Mouse (Mus musculus) limb, embryonic 12.5 days (tissue): Measurements from ENCODE around the gene Meaf6. TPM values are rescaled to one million over a fixed set of nuclear protein-coding genes. Genes with fewer than 3 reads are reported as not detected.

Experiments used
- ATAC-seq: fragments of 200-750 bp; cut with Nextera tagmentation; 2 replicates; pipeline ENCODE4 v1.8.0; 2017; ENCODE audit warnings: low read depth, moderate TSS enrichment; ENCODE audit not compliant: insufficient number of reproducible peaks, insufficient read depth, low FRiP score, low TSS enrichment
- H3K27ac ChIP-seq: fragments of 300-500 bp; sonication (generic); 2 replicates; pipeline ENCODE4 v1.5.1; 2016; ENCODE audit warnings: mild to moderate bottlenecking, moderate library complexity
- H3K27me3 ChIP-seq: fragments of 300-500 bp; sonication (generic); 2 replicates; pipeline ENCODE4 v1.6.1; 2016; ENCODE audit warnings: mild to moderate bottlenecking, moderate library complexity
- H3K36me3 ChIP-seq: fragments of 300-500 bp; sonication (generic); 2 replicates; pipeline ENCODE4 v1.6.1; 2016; ENCODE audit warnings: mild to moderate bottlenecking, moderate library complexity
- H3K4me1 ChIP-seq: fragments of 300-500 bp; sonication (generic); replicated peaks from 2 replicates; pipeline ENCODE4 v1.6.1; 2016
- H3K4me2 ChIP-seq: fragments of 300-500 bp; sonication (generic); 2 replicates; pipeline ENCODE4 v1.6.1; 2016; ENCODE audit warnings: mild to moderate bottlenecking, moderate library complexity
- H3K4me3 ChIP-seq: fragments of 300-500 bp; sonication (generic); replicated peaks from 2 replicates; pipeline ENCODE4 v1.5.1; 2016; ENCODE audit warnings: mild to moderate bottlenecking
- H3K9ac ChIP-seq: fragments of 300-500 bp; sonication (generic); replicated peaks from 2 replicates; pipeline ENCODE4 v1.6.1; 2016; ENCODE audit warnings: mild to moderate bottlenecking, moderate library complexity
- H3K9me3 ChIP-seq: fragments of 300-500 bp; sonication (generic); 2 replicates; pipeline ENCODE4 v1.6.1; 2016; ENCODE audit warnings: mild to moderate bottlenecking, moderate library complexity
- WGBS: fragments of 180-500 bp; shearing (Covaris S2); methylation state at CpG from one replicate; pipeline ENCODE4 v1.1.7; 2016; 5-methylcytosine and 5-hydroxymethylcytosine counted together
- polyA plus RNA-seq: library from polyadenylated mRNA; unstranded; fragments of >200 nt; fragmentation: Nextera tagmentation; extraction: Ambion mirVana; gene quantifications from 2 replicates; pipeline ENCODE4 v1.2.1, GENCODE M21; 2016

Gene Meaf6
- 74.6 and 76.9 TPM in 2 replicates for polyA plus RNA-seq

GRCm38 (mm10) chr4:125084403-125085345 lies at the start of gene Meaf6:
TSS of gene Meaf6 (plus strand) at chr4:125085134.
- peak within 1 kb of the TSS; percentile 85 for H3K9ac ChIP-seq
- WGBS: 2% methylated on average over 63 of the region's 63 CpGs

GRCm38 (mm10) chr4:125044454-125044853 lies 40.5 kb upstream of the Meaf6 start:
- ATAC-seq: no peak
- Histone ChIP-seq H3K9ac (no peak overlapping the region), H3K9me3 (no peaks in the 10 kb centered on the region), H3K4me3 (no peak overlapping the region), H3K36me3 (peaks cover 95% of the 10 kb centered on the region), H3K27me3 (no peaks in the 10 kb centered on the region), H3K4me2 (no peak overlapping the region), H3K27ac (no peak overlapping the region), H3K4me1 (no peaks in the 10 kb centered on the region)
- 86% methylated on average over 7 of the region's 7 CpGs for WGBS

More at GRCm38 (mm10) chr4:125084403-125085345, at the start of gene Meaf6:
- Histone ChIP-seq H3K36me3 (peaks cover 35% of the 10 kb centered on the region), H3K27me3 (no peaks in the 10 kb centered on the region), H3K27ac (peak within 1 kb of the TSS; percentile 98), H3K4me3 (peak within 1 kb of the TSS; percentile 84), H3K4me1 (peaks cover 13% of the 10 kb centered on the region), H3K4me2 (peak within 1 kb of the TSS; percentile 82), H3K9me3 (no peaks in the 10 kb centered on the region)
- peak; percentile 84 for ATAC-seq

- ATAC-seq: no peak
- WGBS: 86% methylated on average over 9 of the region's 9 CpGs
- Histone ChIP-seq H3K4me1 (peaks cover 32% of the 10 kb centered on the region), H3K4me3 (no peak overlapping the region), H3K9ac (no peak overlapping the region), H3K27ac (no peak overlapping the region; the same call in 1 of the 2 replicates), H3K27me3 (peaks cover 11% of the 10 kb centered on the region; the same call in 1 of the 2 replicates), H3K9me3 (no peaks in the 10 kb centered on the region), H3K4me2 (no peak overlapping the region), H3K36me3 (peaks cover 59% of the 10 kb centered on the region)
Observed at GRCm38 (mm10) chr4:125055385-125055784, 29.5 kb upstream of the Meaf6 start.

GRCm38 (mm10) chr4:125056476-125056875 lies 28.5 kb upstream of the Meaf6 start:
- peak overlapping the region; percentile 67 for H3K27ac ChIP-seq
- H3K9ac ChIP-seq: no peak overlapping the region
- H3K9me3 ChIP-seq: no peaks in the 10 kb centered on the region
- no peak overlapping the region for H3K4me3 ChIP-seq
- peaks cover 50% of the 10 kb centered on the region for H3K36me3 ChIP-seq
- ATAC-seq: peak; percentile 34; the same call in 1 of the 2 replicates
- H3K4me2 ChIP-seq: no peak overlapping the region
- 41% methylated on average over 4 of the region's 4 CpGs for WGBS
- H3K27me3 ChIP-seq: peaks cover 15% of the 10 kb centered on the region; the same call in 1 of the 2 replicates
- H3K4me1 ChIP-seq: peaks cover 32% of the 10 kb centered on the region

GRCm38 (mm10) chr4:125057273-125057672 lies 27.7 kb upstream of the Meaf6 start:
- Histone ChIP-seq H3K4me1 (peaks cover 32% of the 10 kb centered on the region), H3K9me3 (no peaks in the 10 kb centered on the region), H3K27me3 (peaks cover 15% of the 10 kb centered on the region; the same call in 1 of the 2 replicates), H3K4me3 (no peak overlapping the region), H3K4me2 (peak overlapping the region; percentile 7; the same call in 1 of the 2 replicates), H3K9ac (no peak overlapping the region), H3K36me3 (peaks cover 42% of the 10 kb centered on the region), H3K27ac (peak overlapping the region; percentile 67)
- 37% methylated on average over 3 of the region's 3 CpGs for WGBS
- no peak for ATAC-seq

- Histone ChIP-seq H3K4me3 (no peak overlapping the region), H3K4me1 (peaks cover 32% of the 10 kb centered on the region), H3K9ac (no peak overlapping the region), H3K4me2 (no peak overlapping the region), H3K9me3 (no peaks in the 10 kb centered on the region), H3K36me3 (peaks cover 34% of the 10 kb centered on the region), H3K27me3 (peaks cover 15% of the 10 kb centered on the region; the same call in 1 of the 2 replicates), H3K27ac (no peak overlapping the region)
- no peak for ATAC-seq
- WGBS: 50% methylated on average over 5 of the region's 5 CpGs
Observed at GRCm38 (mm10) chr4:125058033-125058432, 26.9 kb upstream of the Meaf6 start.

GRCm38 (mm10) chr4:125059025-125059424 lies 25.9 kb upstream of the Meaf6 start:
- 0 out of 2 replicates have a peak overlapping the region, but pooled peaks have one; percentile 6 for H3K4me3 ChIP-seq
- H3K27me3 ChIP-seq: peaks cover 24% of the 10 kb centered on the region
- peak; percentile 60; the same call in 1 of the 2 replicates for ATAC-seq
- H3K9ac ChIP-seq: no peak overlapping the region
- peak overlapping the region; percentile 44 for H3K4me2 ChIP-seq
- WGBS: 2% methylated on average over 8 of the region's 8 CpGs
- H3K36me3 ChIP-seq: peaks cover 24% of the 10 kb centered on the region
- H3K27ac ChIP-seq: no peak overlapping the region
- no peaks in the 10 kb centered on the region for H3K9me3 ChIP-seq
- H3K4me1 ChIP-seq: peaks cover 32% of the 10 kb centered on the region

- Histone ChIP-seq H3K9me3 (no peaks in the 10 kb centered on the region), H3K27ac (no peak overlapping the region), H3K27me3 (peaks cover 36% of the 10 kb centered on the region), H3K4me1 (peaks cover 13% of the 10 kb centered on the region), H3K9ac (no peak overlapping the region), H3K4me3 (no peak overlapping the region), H3K36me3 (peaks cover 9% of the 10 kb centered on the region), H3K4me2 (no peak overlapping the region)
- ATAC-seq: no peak
- 70% methylated on average over 8 of the region's 8 CpGs for WGBS
Observed at GRCm38 (mm10) chr4:125063829-125064228, 21.1 kb upstream of the Meaf6 start.

GRCm38 (mm10) chr4:125065517-125066307 lies 19.2 kb upstream of the Meaf6 start, which contains the start of gene Dnali1:
TSS of gene Dnali1 (minus strand) at chr4:125065703.
- peak within 1 kb of the TSS; percentile 91 for H3K4me2 ChIP-seq
- H3K27me3 ChIP-seq: peaks cover 23% of the 10 kb centered on the region
- peak within 1 kb of the TSS; percentile 93 for H3K9ac ChIP-seq
- no peaks in the 10 kb centered on the region for H3K9me3 ChIP-seq
- peak within 1 kb of the TSS; percentile 96 for H3K4me3 ChIP-seq
- peaks cover 27% of the 10 kb centered on the region for H3K36me3 ChIP-seq
- peaks cover 11% of the 10 kb centered on the region for H3K4me1 ChIP-seq
- WGBS: 3% methylated on average over 26 of the region's 26 CpGs
- H3K27ac ChIP-seq: peak within 1 kb of the TSS; percentile 64
- ATAC-seq: no peak

GRCm38 (mm10) chr4:125066490-125067370 lies 18.2 kb upstream of the Meaf6 start, which contains the start of gene Snip1:
TSS of gene Snip1 (plus strand) at chr4:125066672.
- 1% methylated on average over 78 of the region's 78 CpGs for WGBS
- Histone ChIP-seq H3K4me2 (peak within 1 kb of the TSS; percentile 91), H3K4me3 (peak within 1 kb of the TSS; percentile 96), H3K27me3 (peaks cover 22% of the 10 kb centered on the region), H3K36me3 (peaks cover 37% of the 10 kb centered on the region), H3K4me1 (peaks cover 11% of the 10 kb centered on the region), H3K9me3 (no peaks in the 10 kb centered on the region), H3K9ac (peak within 1 kb of the TSS; percentile 93), H3K27ac (peak within 1 kb of the TSS; percentile 64)
- ATAC-seq: peak; percentile 84
